Mouse (Mus musculus): ENCODE results near the gene Prrc2b. TPM values are rescaled to one million over a fixed set of nuclear protein-coding genes. Genes with fewer than 3 reads are reported as not detected.
A peak's percentile ranks its signal among the peaks of the same experiment; 100 is the strongest.

Prrc2b gene
- polyA plus RNA-seq, 1 experiment from 2014 or later: 48.2 TPM

- no peaks in the 10 kb centered on the region for H3K27me3 ChIP-seq (ENCODE audit: poor library complexity, severe bottlenecking)
- no peaks in the 10 kb centered on the region for H3K36me3 ChIP-seq (replicated peaks)
- no peak for DNase-seq (ENCODE audit: extremely low spot score, low spot score)
- H3K27ac ChIP-seq: no peak overlapping the region
- H3K4me3 ChIP-seq: no peak overlapping the region
- no peaks in the 10 kb centered on the region for H3K9me3 ChIP-seq
- H3K4me1 ChIP-seq: peaks cover 20% of the 10 kb centered on the region
- 93% methylated on average over 6 of the region's 6 CpGs for WGBS
These were observed 9.3 kb upstream of the Prrc2b start for GRCm38 (mm10) chr2:32141602-32142001.

GRCm38 (mm10) chr2:32142368-32142767, 8.5 kb upstream of the Prrc2b start:
- 74% methylated on average over 6 of the region's 6 CpGs for WGBS
- peaks cover 14% of the 10 kb centered on the region for H3K4me1 ChIP-seq
- no peaks in the 10 kb centered on the region for H3K9me3 ChIP-seq
- no peak overlapping the region for H3K4me3 ChIP-seq
- H3K27me3 ChIP-seq (ENCODE audit: poor library complexity, severe bottlenecking): no peaks in the 10 kb centered on the region
- no peak for DNase-seq (ENCODE audit: extremely low spot score, low spot score)
- no peak overlapping the region for H3K27ac ChIP-seq
- H3K36me3 ChIP-seq (replicated peaks): no peaks in the 10 kb centered on the region

GRCm38 (mm10) chr2:32144633-32145032, 6.2 kb upstream of the Prrc2b start:
- H3K4me3 ChIP-seq: no peak overlapping the region
- DNase-seq (ENCODE audit: extremely low spot score, low spot score): no peak
- WGBS: 89% methylated on average over 5 of the region's 5 CpGs
- no peaks in the 10 kb centered on the region for H3K36me3 ChIP-seq (replicated peaks)
- no peaks in the 10 kb centered on the region for H3K27me3 ChIP-seq (ENCODE audit: poor library complexity, severe bottlenecking)
- H3K27ac ChIP-seq: no peak overlapping the region
- H3K9me3 ChIP-seq: no peaks in the 10 kb centered on the region
- H3K4me1 ChIP-seq: peaks cover 8% of the 10 kb centered on the region; the same call in 1 of the 2 replicates

GRCm38 (mm10) chr2:32146617-32147162, 4.2 kb upstream of the Prrc2b start:
- Histone ChIP-seq H3K27me3 (ENCODE audit: poor library complexity, severe bottlenecking) (no peaks in the 10 kb centered on the region), H3K36me3 (replicated peaks) (no peaks in the 10 kb centered on the region), H3K9me3 (no peaks in the 10 kb centered on the region), H3K4me3 (no peak overlapping the region), H3K4me1 (peaks cover 11% of the 10 kb centered on the region), H3K27ac (no peak overlapping the region)
- DNase-seq (ENCODE audit: extremely low spot score, low spot score): no peak
- WGBS: 82% methylated on average over 5 of the region's 5 CpGs

GRCm38 (mm10) chr2:32150135-32150534, 747 bp upstream of the Prrc2b start:
- peak overlapping the region; percentile 97 for H3K4me3 ChIP-seq
- peak overlapping the region; percentile 100 for H3K27ac ChIP-seq
- H3K36me3 ChIP-seq (replicated peaks): no peaks in the 10 kb centered on the region
- WGBS: 11% methylated on average over 1 of the region's 1 CpGs
- peaks cover 43% of the 10 kb centered on the region for H3K4me1 ChIP-seq
- DNase-seq (ENCODE audit: extremely low spot score, low spot score): no peak
- no peaks in the 10 kb centered on the region for H3K27me3 ChIP-seq (ENCODE audit: poor library complexity, severe bottlenecking)
- no peaks in the 10 kb centered on the region for H3K9me3 ChIP-seq

GRCm38 (mm10) chr2:32150562-32150923, 339 bp upstream of the Prrc2b start:
- Histone ChIP-seq H3K27ac (peak overlapping the region; percentile 100), H3K4me3 (peak overlapping the region; percentile 97), H3K4me1 (peaks cover 47% of the 10 kb centered on the region), H3K9me3 (no peaks in the 10 kb centered on the region), H3K36me3 (replicated peaks) (no peaks in the 10 kb centered on the region), H3K27me3 (ENCODE audit: poor library complexity, severe bottlenecking) (no peaks in the 10 kb centered on the region)
- DNase-seq (ENCODE audit: extremely low spot score, low spot score): no peak
- 4% methylated on average over 7 of the region's 7 CpGs for WGBS

- Histone ChIP-seq H3K9me3 (no peaks in the 10 kb centered on the region), H3K4me1 (peaks cover 60% of the 10 kb centered on the region), H3K27me3 (ENCODE audit: poor library complexity, severe bottlenecking) (no peaks in the 10 kb centered on the region), H3K36me3 (replicated peaks) (peaks cover 6% of the 10 kb centered on the region; the same call in 1 of the 2 replicates), H3K4me3 (peak overlapping the region; percentile 97), H3K27ac (peak overlapping the region; percentile 100)
- DNase-seq (ENCODE audit: extremely low spot score, low spot score): peak; percentile 48
- under 1% methylated on average over 22 of the region's 22 CpGs for WGBS
These were observed 931 bp downstream of the Prrc2b start for GRCm38 (mm10) chr2:32151660-32152366.

GRCm38 (mm10) chr2:32152367-32153034, 1.6 kb downstream of the Prrc2b start:
- Histone ChIP-seq H3K27ac (peak overlapping the region; percentile 100), H3K9me3 (no peaks in the 10 kb centered on the region), H3K4me3 (peak overlapping the region; percentile 97), H3K4me1 (peaks cover 67% of the 10 kb centered on the region), H3K36me3 (replicated peaks) (peaks cover 6% of the 10 kb centered on the region; the same call in 1 of the 2 replicates), H3K27me3 (ENCODE audit: poor library complexity, severe bottlenecking) (no peaks in the 10 kb centered on the region)
- DNase-seq (ENCODE audit: extremely low spot score, low spot score): no peak
- 23% methylated on average over 12 of the region's 12 CpGs for WGBS

- no peak for DNase-seq (ENCODE audit: extremely low spot score, low spot score)
These were observed 2.3 kb downstream of the Prrc2b start for GRCm38 (mm10) chr2:32153041-32153790.

GRCm38 (mm10) chr2:32153791-32154119, 2.9 kb downstream of the Prrc2b start:
- no peak for DNase-seq (ENCODE audit: extremely low spot score, low spot score)
- WGBS: 40% methylated on average over 4 of the region's 4 CpGs
- Histone ChIP-seq H3K4me1 (peaks cover 79% of the 10 kb centered on the region), H3K27me3 (ENCODE audit: poor library complexity, severe bottlenecking) (no peaks in the 10 kb centered on the region), H3K4me3 (peak overlapping the region; percentile 97), H3K27ac (peak overlapping the region; percentile 100), H3K9me3 (no peaks in the 10 kb centered on the region), H3K36me3 (replicated peaks) (peaks cover 8% of the 10 kb centered on the region; the same call in 1 of the 2 replicates)

More at GRCm38 (mm10) chr2:32153041-32153790, 2.3 kb downstream of the Prrc2b start:
- peak overlapping the region; percentile 97 for H3K4me3 ChIP-seq
- peaks cover 74% of the 10 kb centered on the region for H3K4me1 ChIP-seq
- no peaks in the 10 kb centered on the region for H3K9me3 ChIP-seq
- peak overlapping the region; percentile 100 for H3K27ac ChIP-seq
- peaks cover 6% of the 10 kb centered on the region; the same call in 1 of the 2 replicates for H3K36me3 ChIP-seq (replicated peaks)
- 14% methylated on average over 13 of the region's 13 CpGs for WGBS
- no peaks in the 10 kb centered on the region for H3K27me3 ChIP-seq (ENCODE audit: poor library complexity, severe bottlenecking)

- peak overlapping the region; percentile 100 for H3K27ac ChIP-seq
- H3K9me3 ChIP-seq: no peaks in the 10 kb centered on the region
- peak overlapping the region; percentile 97 for H3K4me3 ChIP-seq
- H3K27me3 ChIP-seq (ENCODE audit: poor library complexity, severe bottlenecking): no peaks in the 10 kb centered on the region
- peaks cover 85% of the 10 kb centered on the region for H3K4me1 ChIP-seq
- peaks cover 14% of the 10 kb centered on the region for H3K36me3 ChIP-seq (replicated peaks)
- no peak for DNase-seq (ENCODE audit: extremely low spot score, low spot score)
- WGBS: 29% methylated on average over 9 of the region's 9 CpGs
These were observed 3.6 kb downstream of the Prrc2b start for GRCm38 (mm10) chr2:32154334-32154997.

GRCm38 (mm10) chr2:32154998-32155541, 4.2 kb downstream of the Prrc2b start:
- DNase-seq (ENCODE audit: extremely low spot score, low spot score): no peak
- peaks cover 20% of the 10 kb centered on the region for H3K36me3 ChIP-seq (replicated peaks)
- peaks cover 88% of the 10 kb centered on the region for H3K4me1 ChIP-seq
- H3K27me3 ChIP-seq (ENCODE audit: poor library complexity, severe bottlenecking): no peaks in the 10 kb centered on the region
- WGBS: 76% methylated on average over 7 of the region's 7 CpGs
- no peak overlapping the region for H3K27ac ChIP-seq
- no peak overlapping the region for H3K4me3 ChIP-seq
- 0 out of 2 replicates have a peak, but pooled peaks cover 1% of the 10 kb centered on the region for H3K9me3 ChIP-seq

All from forebrain, embryonic 10.5 days (tissue).